Mouse (Mus musculus): ENCODE data around the gene Snrpa1. TPM values are rescaled to one million over a fixed set of nuclear protein-coding genes. Genes with fewer than 3 reads are reported as not detected.

Snrpa1 gene
- total and polyA plus RNA-seq, 3 experiments, result 146 to 189 (median 189) TPM

DNA sequence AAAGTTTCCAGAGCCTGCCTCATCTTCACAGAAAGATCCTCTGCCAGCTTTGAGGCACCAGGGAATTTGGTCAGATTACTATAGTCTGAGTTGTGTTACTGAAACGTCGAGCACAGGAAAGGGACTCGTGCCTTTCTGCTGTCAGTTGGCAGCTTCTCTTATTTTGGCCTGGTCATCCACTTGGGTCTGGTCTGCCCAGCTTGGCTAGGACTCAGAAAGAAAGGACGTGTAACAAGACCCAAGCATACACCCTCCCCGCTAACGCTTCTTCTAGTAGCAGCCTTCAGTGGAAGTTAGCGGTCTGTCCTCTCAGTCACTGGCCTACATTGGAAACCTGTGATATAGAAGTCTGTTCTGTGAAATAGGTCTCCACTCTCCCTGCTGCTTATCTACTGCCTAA, 25.7 kb downstream of the Snrpa1 start:
- DNase-seq (ENCODE audit: extremely low read depth), result no peak
- H3K79me2 ChIP-seq (replicated peaks; ENCODE audit: control insufficient read depth, extremely low read depth, insufficient read depth, poor library complexity, severe bottlenecking), result peaks cover 37% of the 10 kb centered on the region
- in situ Hi-C loops (cut with MboI; ENCODE audit: low pct_ligation_motif_present, low pct_unique_long_range_greater_than_20kb, low sequenced_read_pairs) (loop anchor here (25.0 kb wide), 1 partner anchor 578 kb away; no protein-coding TSS in a partner anchor), dilution Hi-C loops (cut with MboI; ENCODE audit: extremely low pct_ligation_motif_present, extremely low pct_unique_long_range_greater_than_20kb, low sequenced_read_pairs) (no loop called here)
- TF ChIP-seq ELF1 (IDR thresholded peaks at IDR 0.05; ENCODE audit: low read depth, low read length), result no peak
- no peak for TF ChIP-seq RAD21 (IDR thresholded peaks at IDR 0.05; ENCODE audit: low read depth, low read length)
- TF ChIP-seq USF1 (IDR thresholded peaks at IDR 0.05; ENCODE audit: low read depth, low read length), result no peak
- TF ChIP-seq MYC (IDR thresholded peaks at IDR 0.05; ENCODE audit: low read depth, low read length), result no peak
- TF ChIP-seq MEF2A (IDR thresholded peaks at IDR 0.05; ENCODE audit: borderline replicate concordance, low read depth, low read length), result no peak
- no peak for TF ChIP-seq ZC3H11A (IDR thresholded peaks at IDR 0.05; ENCODE audit: low read depth, low read length)
- TF ChIP-seq JUN (IDR thresholded peaks at IDR 0.05; ENCODE audit: insufficient read depth, low read depth, low read length), result no peak
- no peak for TF ChIP-seq ZKSCAN1 (IDR thresholded peaks at IDR 0.05; ENCODE audit: borderline replicate concordance, low read depth, low read length)
- no peak for TF ChIP-seq CHD2 (IDR thresholded peaks at IDR 0.05; ENCODE audit: low read length)
- TF ChIP-seq HCFC1 (IDR thresholded peaks at IDR 0.05; ENCODE audit: low read depth, low read length), result no peak
- H3K9me3 ChIP-seq (replicated peaks; ENCODE audit: low read length), result no peaks in the 10 kb centered on the region
- H3K36me3 ChIP-seq (replicated peaks in 1 of 2; ENCODE audit: control insufficient read depth in 1 of 2, insufficient read depth in 1 of 2, low read length in 1 of 2), result peaks cover 64 to 82% of the 10 kb centered on the region in 2 experiments
- H3K27ac ChIP-seq (ENCODE audit: insufficient read depth, low read depth), result no peak overlapping the region
- H3K4me3 ChIP-seq (replicated peaks in 1 of 3; ENCODE audit: low read depth in 2 of 3, low read length in 2 of 3, poor library complexity in 1 of 3), result no peak overlapping the region
- H3K27me3 ChIP-seq (replicated peaks), result no peaks in the 10 kb centered on the region
- H3K4me1 ChIP-seq (ENCODE audit: control insufficient read depth in 1 of 2, insufficient read depth in 2 of 2), result peaks cover 0 to 28% of the 10 kb centered on the region in 2 experiments; a peak in 2 of 4 replicates
- H3K9ac ChIP-seq (ENCODE audit: insufficient read depth, low read depth), result no peak overlapping the region
- H3K4me2 ChIP-seq (ENCODE audit: insufficient read depth, low read depth, poor library complexity, severe bottlenecking), result no peak overlapping the region

DNA sequence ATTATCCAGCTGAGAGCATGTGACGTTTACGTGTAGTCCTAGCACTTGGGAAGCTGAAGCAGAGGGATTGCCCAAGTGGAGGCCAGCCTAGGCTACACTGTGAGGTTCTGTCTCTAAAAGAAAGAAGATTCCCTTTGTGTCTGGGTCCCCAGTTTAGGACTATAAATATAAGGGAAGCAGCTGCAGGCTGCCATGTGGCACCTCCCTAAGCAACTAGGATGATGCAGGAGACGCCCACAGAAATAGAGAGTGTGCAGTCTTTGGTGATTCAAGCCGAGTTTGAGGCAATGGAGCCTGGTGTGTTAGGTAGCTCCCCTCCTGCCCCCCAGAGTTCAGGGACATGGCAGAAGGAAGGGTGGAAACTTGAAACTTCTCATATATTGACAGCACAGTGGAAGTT, 28.8 kb downstream of the Snrpa1 start:
- Histone ChIP-seq H3K27me3 (replicated peaks) (no peaks in the 10 kb centered on the region), H3K4me2 (ENCODE audit: insufficient read depth, low read depth, poor library complexity, severe bottlenecking) (no peak overlapping the region), H3K9ac (ENCODE audit: insufficient read depth, low read depth) (no peak overlapping the region), H3K9me3 (replicated peaks; ENCODE audit: low read length) (no peaks in the 10 kb centered on the region), H3K4me3 (replicated peaks in 1 of 3; ENCODE audit: low read depth in 2 of 3, low read length in 2 of 3, poor library complexity in 1 of 3) (no peak overlapping the region), H3K4me1 (ENCODE audit: control insufficient read depth in 1 of 2, insufficient read depth in 2 of 2) (peaks cover 0 to 13% of the 10 kb centered on the region in 2 experiments; a peak in 1 of 4 replicates), H3K36me3 (replicated peaks in 1 of 2; ENCODE audit: control insufficient read depth in 1 of 2, insufficient read depth in 1 of 2, low read length in 1 of 2) (peaks cover 79 to 97% of the 10 kb centered on the region in 2 experiments), H3K79me2 (replicated peaks; ENCODE audit: control insufficient read depth, extremely low read depth, insufficient read depth, poor library complexity, severe bottlenecking) (peaks cover 13% of the 10 kb centered on the region), H3K27ac (ENCODE audit: insufficient read depth, low read depth) (no peak overlapping the region)
- no peak for DNase-seq (ENCODE audit: extremely low read depth)
- TF ChIP-seq HCFC1 (IDR thresholded peaks at IDR 0.05; ENCODE audit: low read depth, low read length) (no peak), BHLHE40 (IDR thresholded peaks at IDR 0.05; ENCODE audit: low read depth, low read length) (no peak), JUN (IDR thresholded peaks at IDR 0.05; ENCODE audit: insufficient read depth, low read depth, low read length) (no peak), ZNF384 (IDR thresholded peaks at IDR 0.05; ENCODE audit: low read depth, low read length) (no peak), RAD21 (IDR thresholded peaks at IDR 0.05; ENCODE audit: low read depth, low read length) (no peak), EP300 (IDR thresholded peaks at IDR 0.05; ENCODE audit: low read length) (no peak), IRF4 (IDR thresholded peaks at IDR 0.05; ENCODE audit: low read depth, low read length) (no peak), RCOR1 (conservative IDR thresholded peaks at IDR 0.05; ENCODE audit: low read depth, low read length) (no peak), ZMIZ1 (IDR thresholded peaks at IDR 0.05; ENCODE audit: low read depth, low read length) (no peak), CTCF (conservative IDR thresholded peaks at IDR 0.05 in 1 of 2, IDR thresholded peaks at IDR 0.05 in 1 of 2; ENCODE audit: low read depth in 2 of 2, low read length in 2 of 2) (no peak), MYC (IDR thresholded peaks at IDR 0.05; ENCODE audit: low read depth, low read length) (no peak)
- in situ Hi-C loops (cut with MboI; ENCODE audit: low pct_ligation_motif_present, low pct_unique_long_range_greater_than_20kb, low sequenced_read_pairs), result loop anchor here (25.0 kb wide), 1 partner anchor 575 kb away; no protein-coding TSS in a partner anchor
- dilution Hi-C loops (cut with MboI; ENCODE audit: extremely low pct_ligation_motif_present, extremely low pct_unique_long_range_greater_than_20kb, low sequenced_read_pairs), result no loop called here
